Mouse (Mus musculus) heart, embryonic 16.5 days (tissue): Measurements from ENCODE around the gene Nacc1. TPM values are rescaled to one million over a fixed set of nuclear protein-coding genes. Genes with fewer than 3 reads are reported as not detected.

Experiments
- ATAC-seq: fragments of 200-750 bp; cut with Nextera tagmentation; replicated peaks from 2 replicates; pipeline ENCODE4 v1.8.0; 2017; ENCODE audit warnings: moderate number of reproducible peaks; ENCODE audit not compliant: insufficient read depth, low FRiP score; ENCODE audit errors: extremely low read depth
- H3K27ac ChIP-seq: fragments of 300-500 bp; sonication (generic); 2 replicates; pipeline ENCODE4 v1.5.1; 2014; ENCODE audit warnings: mild to moderate bottlenecking, low read length, control low read depth, moderate library complexity
- H3K27me3 ChIP-seq: fragments of 300-500 bp; sonication (generic); 2 replicates; pipeline ENCODE4 v1.6.1; 2014; ENCODE audit warnings: low read length, mixed read lengths; ENCODE audit not compliant: control insufficient read depth, insufficient read depth
- H3K36me3 ChIP-seq: fragments of 300-500 bp; sonication (generic); 2 replicates; pipeline ENCODE4 v1.6.1; 2014; ENCODE audit not compliant: control insufficient read depth, insufficient read depth
- H3K4me1 ChIP-seq: fragments of 300-500 bp; sonication (generic); 2 replicates; pipeline ENCODE4 v1.6.1; 2014; ENCODE audit warnings: low read length, mixed read lengths; ENCODE audit not compliant: control insufficient read depth, insufficient read depth
- H3K4me2 ChIP-seq: fragments of 300-500 bp; sonication (generic); 2 replicates; pipeline ENCODE4 v1.6.1; 2014; ENCODE audit warnings: low read depth, mild to moderate bottlenecking, control low read depth, low read length
- H3K4me3 ChIP-seq: fragments of 300-500 bp; sonication (generic); 2 replicates; pipeline ENCODE4 v1.5.1; 2014; ENCODE audit warnings: mild to moderate bottlenecking, control low read depth, low read length
- H3K9ac ChIP-seq: fragments of 300-500 bp; sonication (generic); 2 replicates; pipeline ENCODE4 v1.6.1; 2014; ENCODE audit warnings: low read length, control low read depth
- H3K9me3 ChIP-seq: fragments of 300-500 bp; sonication (generic); replicated peaks from 2 replicates; pipeline ENCODE4 v1.6.1; 2016; ENCODE audit warnings: low read length; ENCODE audit not compliant: control insufficient read depth
- WGBS: fragments of 180-500 bp; shearing (Covaris S2); extraction: QIAGEN DNeasy Blood & Tissue Kit; methylation state at CpG from one replicate; pipeline ENCODE4 v1.1.7; 2014; 5-methylcytosine and 5-hydroxymethylcytosine counted together
- polyA plus RNA-seq: library from polyadenylated mRNA; unstranded; fragments of >200 nt; fragmentation: Nextera tagmentation; extraction: Ambion mirVana; gene quantifications from 2 replicates; pipeline ENCODE4 v1.2.1, GENCODE M21; 2015

Nacc1 gene
- polyA plus RNA-seq, 1 experiment from 2014 or later, result 11.7 TPM

GRCm38 (mm10) chr8:84658951-84659350, 28.7 kb downstream of the Nacc1 start:
- Histone ChIP-seq H3K4me2 (no peak overlapping the region), H3K9ac (no peak overlapping the region)

GRCm38 (mm10) chr8:84657680-84658079, 30.0 kb downstream of the Nacc1 start:
- no peak overlapping the region for H3K4me2 ChIP-seq
- H3K4me3 ChIP-seq, result no peak overlapping the region
- H3K27ac ChIP-seq, result peak overlapping the region; percentile 92
- peaks cover 45% of the 10 kb centered on the region for H3K4me1 ChIP-seq
- no peaks in the 10 kb centered on the region for H3K27me3 ChIP-seq
- no peaks in the 10 kb centered on the region for H3K36me3 ChIP-seq
- H3K9me3 ChIP-seq, result no peaks in the 10 kb centered on the region
- no peak for ATAC-seq
- 62% methylated on average over 4 of the region's 4 CpGs for WGBS
- no peak overlapping the region; the same call in 1 of the 2 replicates for H3K9ac ChIP-seq

More at GRCm38 (mm10) chr8:84658951-84659350, 28.7 kb downstream of the Nacc1 start:
- ATAC-seq, result no peak
- no peak overlapping the region for H3K4me3 ChIP-seq
- H3K36me3 ChIP-seq, result no peaks in the 10 kb centered on the region
- H3K27ac ChIP-seq, result peak overlapping the region; percentile 90
- H3K9me3 ChIP-seq, result no peaks in the 10 kb centered on the region
- 40% methylated on average over 1 of the region's 1 CpGs for WGBS
- no peaks in the 10 kb centered on the region for H3K27me3 ChIP-seq
- peaks cover 47% of the 10 kb centered on the region for H3K4me1 ChIP-seq

GRCm38 (mm10) chr8:84657203-84657602, 30.5 kb downstream of the Nacc1 start:
- H3K9me3 ChIP-seq, result no peaks in the 10 kb centered on the region
- peak overlapping the region; percentile 92 for H3K27ac ChIP-seq
- no peaks in the 10 kb centered on the region for H3K36me3 ChIP-seq
- peaks cover 45% of the 10 kb centered on the region for H3K4me1 ChIP-seq
- no peak overlapping the region; the same call in 1 of the 2 replicates for H3K9ac ChIP-seq
- ATAC-seq, result no peak
- H3K4me3 ChIP-seq, result no peak overlapping the region
- H3K4me2 ChIP-seq, result peak overlapping the region; percentile 75
- H3K27me3 ChIP-seq, result no peaks in the 10 kb centered on the region

GRCm38 (mm10) chr8:84656641-84657126, 31.0 kb downstream of the Nacc1 start:
- 2% methylated on average over 23 of the region's 23 CpGs for WGBS
- Histone ChIP-seq H3K4me3 (peak overlapping the region; percentile 47), H3K9ac (peak overlapping the region; percentile 74), H3K4me2 (peak overlapping the region; percentile 75), H3K27ac (peak overlapping the region; percentile 92), H3K27me3 (no peaks in the 10 kb centered on the region), H3K4me1 (peaks cover 45% of the 10 kb centered on the region), H3K9me3 (no peaks in the 10 kb centered on the region), H3K36me3 (no peaks in the 10 kb centered on the region)
- ATAC-seq, result peak; percentile 72

- peaks cover 45% of the 10 kb centered on the region for H3K4me1 ChIP-seq
- H3K9me3 ChIP-seq, result no peaks in the 10 kb centered on the region
- peak overlapping the region; percentile 92 for H3K27ac ChIP-seq
- H3K36me3 ChIP-seq, result no peaks in the 10 kb centered on the region
- H3K4me3 ChIP-seq, result peak overlapping the region; percentile 47
- peak overlapping the region; percentile 75 for H3K4me2 ChIP-seq
- ATAC-seq, result no peak
- 8% methylated on average over 10 of the region's 10 CpGs for WGBS
- no peaks in the 10 kb centered on the region for H3K27me3 ChIP-seq
- peak overlapping the region; percentile 74 for H3K9ac ChIP-seq
Observed at GRCm38 (mm10) chr8:84656191-84656525, 31.5 kb downstream of the Nacc1 start.

DNA sequence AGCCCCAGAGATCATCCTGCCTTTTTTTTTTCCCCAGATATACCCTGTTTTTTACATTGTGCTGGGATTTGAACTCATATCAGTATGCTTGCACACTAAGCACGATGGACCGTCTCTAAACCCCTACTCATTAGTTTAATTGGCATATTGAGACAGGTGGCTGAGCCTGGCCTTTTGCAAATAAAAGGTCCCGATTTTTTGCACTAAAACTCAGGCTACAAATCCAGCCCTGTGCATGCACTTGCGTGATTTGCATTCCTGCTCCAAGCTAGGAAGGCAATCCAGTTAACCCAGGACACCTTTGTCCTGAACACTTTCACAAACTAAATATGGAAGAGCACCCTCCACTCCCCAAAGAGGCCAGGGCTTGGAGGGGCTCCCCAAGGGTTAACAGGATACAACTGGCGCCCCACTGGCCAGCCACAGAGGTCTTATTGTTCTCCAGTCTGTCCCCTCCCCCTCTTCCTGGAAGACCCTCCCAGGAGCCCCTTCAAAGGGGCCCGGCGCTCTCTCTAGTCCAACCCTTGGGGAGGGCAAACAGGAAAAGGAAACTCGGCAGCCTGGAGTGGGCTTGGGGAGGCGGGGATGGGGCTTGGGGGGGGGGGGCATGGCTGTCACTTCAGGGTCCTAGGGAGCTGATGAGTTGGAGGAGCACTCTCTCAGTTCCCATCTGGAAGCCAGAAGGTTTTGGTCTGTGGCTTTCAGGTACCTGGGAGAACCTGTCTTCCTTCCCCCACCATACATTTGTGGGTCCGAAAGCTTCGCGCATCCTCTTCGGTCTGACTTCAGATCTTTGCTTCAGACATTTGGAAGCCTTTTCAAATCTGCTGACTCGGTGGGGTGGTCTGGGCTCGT, 32.1 kb downstream of the Nacc1 start:
- no peaks in the 10 kb centered on the region for H3K36me3 ChIP-seq
- 12% methylated on average over 15 of the region's 15 CpGs for WGBS
- peaks cover 42% of the 10 kb centered on the region for H3K4me1 ChIP-seq

DNA sequence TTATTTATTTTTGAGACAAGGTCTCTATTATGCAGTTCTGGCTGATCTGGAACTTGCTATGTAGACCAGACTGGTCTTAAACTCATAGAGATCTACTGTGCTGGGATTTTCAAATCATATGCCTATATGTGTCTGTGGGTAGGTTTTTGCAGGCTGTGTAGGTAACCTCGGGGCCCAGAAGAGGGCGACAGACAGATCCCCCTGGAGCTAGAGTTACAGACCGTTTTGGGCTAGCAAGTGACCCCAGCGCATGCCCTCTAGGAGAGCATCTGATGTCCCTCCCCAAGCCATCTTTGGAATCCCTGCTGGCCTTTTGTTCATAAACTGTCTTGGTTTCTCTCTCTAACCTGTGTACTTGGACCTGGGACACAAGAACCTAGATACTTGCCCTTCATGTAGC, 33.1 kb downstream of the Nacc1 start:
- Histone ChIP-seq H3K9ac (no peak overlapping the region), H3K27me3 (no peaks in the 10 kb centered on the region), H3K4me1 (peaks cover 34% of the 10 kb centered on the region), H3K27ac (peak overlapping the region; percentile 92), H3K4me3 (no peak overlapping the region), H3K4me2 (no peak overlapping the region), H3K36me3 (no peaks in the 10 kb centered on the region), H3K9me3 (no peaks in the 10 kb centered on the region)
- WGBS, result 40% methylated on average over 4 of the region's 4 CpGs
- ATAC-seq, result no peak

More for the DNA sequence above, 32.1 kb downstream of the Nacc1 start:
- H3K9me3 ChIP-seq, result no peaks in the 10 kb centered on the region
- peak; percentile 64 for ATAC-seq
- peak overlapping the region; percentile 92 for H3K27ac ChIP-seq
- peak overlapping the region; percentile 47 for H3K4me3 ChIP-seq
- H3K9ac ChIP-seq, result peak overlapping the region; percentile 74
- H3K27me3 ChIP-seq, result no peaks in the 10 kb centered on the region
- peak overlapping the region; percentile 75 for H3K4me2 ChIP-seq

DNA sequence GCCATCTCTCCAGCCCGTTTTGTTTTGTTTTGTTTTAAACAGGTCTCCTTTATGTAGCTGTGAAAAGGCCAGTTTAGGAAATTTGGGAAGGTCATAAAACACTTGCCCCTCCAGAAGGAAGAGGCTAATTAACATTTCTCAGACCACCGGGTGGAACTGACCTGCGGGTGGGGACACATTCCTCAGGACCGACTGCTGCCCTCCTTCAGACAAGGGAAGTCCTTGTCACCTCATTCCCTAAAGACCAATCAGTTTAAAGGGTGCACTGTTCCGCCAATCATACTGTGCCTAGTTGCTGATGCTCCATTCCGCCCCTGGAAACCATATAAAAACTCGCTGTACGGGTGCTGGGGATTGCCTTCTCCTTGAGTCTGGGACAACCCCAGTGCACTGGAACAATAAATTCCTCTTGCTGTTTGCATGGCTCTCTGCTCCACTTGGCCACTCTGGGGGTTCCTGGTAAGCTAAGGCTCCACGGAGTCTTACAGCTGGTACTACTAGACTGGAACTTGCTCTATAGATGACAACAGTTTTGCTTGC, 34.5 kb downstream of the Nacc1 start:
- Histone ChIP-seq H3K27me3 (no peaks in the 10 kb centered on the region), H3K9me3 (no peaks in the 10 kb centered on the region), H3K27ac (peak overlapping the region; percentile 51; the same call in 1 of the 2 replicates), H3K4me1 (peaks cover 31% of the 10 kb centered on the region), H3K36me3 (no peaks in the 10 kb centered on the region), H3K9ac (no peak overlapping the region), H3K4me2 (no peak overlapping the region), H3K4me3 (no peak overlapping the region)
- ATAC-seq, result no peak
- WGBS, result 56% methylated on average over 9 of the region's 9 CpGs

GRCm38 (mm10) chr8:84650213-84650612, 37.4 kb downstream of the Nacc1 start:
- WGBS, result 54% methylated on average over 3 of the region's 3 CpGs
- H3K27ac ChIP-seq, result no peak overlapping the region
- peaks cover 15% of the 10 kb centered on the region for H3K4me1 ChIP-seq
- no peaks in the 10 kb centered on the region for H3K36me3 ChIP-seq
- no peak overlapping the region for H3K4me3 ChIP-seq
- no peak overlapping the region for H3K9ac ChIP-seq
- no peaks in the 10 kb centered on the region for H3K9me3 ChIP-seq
- no peak overlapping the region for H3K4me2 ChIP-seq
- no peak for ATAC-seq
- no peaks in the 10 kb centered on the region for H3K27me3 ChIP-seq
